Mouse (Mus musculus) limb, embryonic 11.5 days (tissue): Measurements from ENCODE around the gene Eml4. TPM values are rescaled to one million over a fixed set of nuclear protein-coding genes. Genes with fewer than 3 reads are reported as not detected.

ENCODE experiments used
- ATAC-seq: fragments of 200-750 bp; cut with Nextera tagmentation; 2 replicates; pipeline ENCODE4 v1.8.0; 2017; ENCODE audit warnings: low read depth; ENCODE audit not compliant: insufficient number of reproducible peaks, low FRiP score, low TSS enrichment
- DNase-seq: peaks from one replicate; pipeline ENCODE4 v3.0.0-alpha.2; 2015; ENCODE audit warnings: low spot score
- H3K27ac ChIP-seq: fragments of 300-500 bp; sonication (generic); replicated peaks from 2 replicates; pipeline ENCODE4 v1.5.1; 2014; ENCODE audit warnings: low read depth, mild to moderate bottlenecking, low read length
- H3K27me3 ChIP-seq: fragments of 300-500 bp; sonication (generic); 2 replicates; pipeline ENCODE4 v1.6.1; 2014; ENCODE audit warnings: mild to moderate bottlenecking, low read length, mixed read lengths; ENCODE audit not compliant: control insufficient read depth, insufficient read depth
- H3K36me3 ChIP-seq: fragments of 300-500 bp; sonication (generic); 2 replicates; pipeline ENCODE4 v1.6.1; 2014; ENCODE audit warnings: mild to moderate bottlenecking, low read length, moderate library complexity, mixed read lengths; ENCODE audit not compliant: control insufficient read depth, insufficient read depth
- H3K4me1 ChIP-seq: fragments of 300-500 bp; sonication (generic); 2 replicates; pipeline ENCODE4 v1.6.1; 2014; ENCODE audit warnings: low read length, mixed read lengths; ENCODE audit not compliant: control insufficient read depth, insufficient read depth
- H3K4me2 ChIP-seq: fragments of 300-500 bp; sonication (generic); 2 replicates; pipeline ENCODE4 v1.6.1; 2014; ENCODE audit warnings: low read depth, mild to moderate bottlenecking, moderate library complexity; ENCODE audit not compliant: severe bottlenecking
- H3K4me3 ChIP-seq: fragments of 300-500 bp; sonication (generic); 2 replicates; pipeline ENCODE4 v1.5.1; 2014; ENCODE audit warnings: low read depth, low read length
- H3K9ac ChIP-seq: fragments of 300-500 bp; sonication (generic); 2 replicates; pipeline ENCODE4 v1.6.1; 2014; ENCODE audit warnings: mild to moderate bottlenecking, low read length
- H3K9me3 ChIP-seq: fragments of 300-500 bp; sonication (generic); 2 replicates; pipeline ENCODE4 v1.6.1; 2016; ENCODE audit warnings: low read length; ENCODE audit not compliant: control insufficient read depth
- WGBS: fragments of 180-500 bp; shearing (Covaris S2); extraction: QIAGEN DNeasy Blood & Tissue Kit; methylation state at CpG from one replicate; pipeline ENCODE4 v1.1.7; 2014; 5-methylcytosine and 5-hydroxymethylcytosine counted together
- polyA plus RNA-seq: library from polyadenylated mRNA; unstranded; fragments of >200 nt; fragmentation: Nextera tagmentation; extraction: Ambion mirVana; gene quantifications from 2 replicates; pipeline ENCODE4 v1.2.1, GENCODE M21; 2014

Gene Eml4
- polyA plus RNA-seq, 1 experiment from 2014 or later, result 76.0 TPM

DNA sequence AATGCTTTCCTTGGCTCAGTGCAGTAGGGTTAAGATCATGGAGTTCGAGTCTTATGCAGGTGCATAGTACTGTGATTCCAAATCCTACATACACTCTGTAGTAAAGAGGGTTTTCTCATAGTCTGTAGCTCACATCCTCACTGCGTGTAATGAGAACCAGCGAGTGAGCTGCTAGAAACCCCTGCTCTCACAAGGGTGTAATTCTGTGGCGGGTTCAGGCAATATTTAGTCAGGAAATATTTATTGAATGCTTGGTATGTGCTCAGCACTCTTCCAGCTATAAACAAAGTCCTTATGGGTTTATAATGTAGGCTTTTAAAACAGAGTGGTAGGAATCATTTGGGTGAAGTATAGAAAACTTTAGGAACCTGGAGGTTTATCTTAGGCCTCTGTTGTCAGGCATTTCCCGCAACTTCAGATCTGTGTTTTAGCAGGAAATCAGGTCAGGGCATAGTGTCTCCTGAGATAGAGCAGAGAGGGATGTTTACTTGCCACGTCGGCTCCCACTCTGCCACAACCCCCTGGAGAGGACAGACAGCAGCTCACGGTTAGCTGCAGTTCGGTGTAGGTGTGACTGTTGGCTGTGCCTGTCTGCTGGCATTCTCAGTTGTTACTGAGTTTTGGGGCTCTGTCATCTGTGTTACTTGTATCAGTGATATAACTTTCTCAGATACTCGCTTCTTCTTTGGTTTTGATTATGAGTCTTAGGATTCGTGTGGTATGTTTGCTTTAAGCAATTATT is 15.1 kb downstream of the Eml4 start:
- Histone ChIP-seq H3K9me3 (no peaks in the 10 kb centered on the region), H3K4me1 (peaks cover 9% of the 10 kb centered on the region), H3K36me3 (no peaks in the 10 kb centered on the region), H3K4me3 (no peak overlapping the region), H3K4me2 (no peak overlapping the region), H3K27me3 (no peaks in the 10 kb centered on the region), H3K9ac (no peak overlapping the region), H3K27ac (no peak overlapping the region)
- WGBS, result 33% methylated on average over 11 of the region's 11 CpGs
- no peak for DNase-seq
- ATAC-seq, result no peak

- Histone ChIP-seq H3K27ac (no peak overlapping the region), H3K9me3 (no peaks in the 10 kb centered on the region), H3K36me3 (no peaks in the 10 kb centered on the region), H3K27me3 (no peaks in the 10 kb centered on the region), H3K4me3 (no peak overlapping the region), H3K4me1 (peaks cover 9% of the 10 kb centered on the region), H3K9ac (no peak overlapping the region), H3K4me2 (no peak overlapping the region)
- ATAC-seq, result no peak
- WGBS, result 86% methylated on average over 5 of the region's 5 CpGs
- DNase-seq, result no peak
Observed at GRCm38 (mm10) chr17:83367387-83367786, 16.7 kb downstream of the Eml4 start.

- Histone ChIP-seq H3K9me3 (no peaks in the 10 kb centered on the region), H3K4me2 (no peak overlapping the region), H3K4me3 (no peak overlapping the region), H3K27ac (no peak overlapping the region), H3K36me3 (no peaks in the 10 kb centered on the region), H3K4me1 (no peaks in the 10 kb centered on the region), H3K27me3 (no peaks in the 10 kb centered on the region), H3K9ac (no peak overlapping the region)
- no peak for ATAC-seq
- no peak for DNase-seq
Observed at GRCm38 (mm10) chr17:83374123-83374522, 23.4 kb downstream of the Eml4 start.

- no peak for ATAC-seq
- Histone ChIP-seq H3K4me2 (no peak overlapping the region), H3K36me3 (no peaks in the 10 kb centered on the region), H3K4me3 (no peak overlapping the region), H3K4me1 (no peaks in the 10 kb centered on the region), H3K27me3 (no peaks in the 10 kb centered on the region), H3K27ac (no peak overlapping the region), H3K9ac (no peak overlapping the region), H3K9me3 (no peaks in the 10 kb centered on the region)
- no peak for DNase-seq
- 45% methylated on average over 3 of the region's 3 CpGs for WGBS
Observed at GRCm38 (mm10) chr17:83375848-83376247, 25.1 kb downstream of the Eml4 start.

DNA sequence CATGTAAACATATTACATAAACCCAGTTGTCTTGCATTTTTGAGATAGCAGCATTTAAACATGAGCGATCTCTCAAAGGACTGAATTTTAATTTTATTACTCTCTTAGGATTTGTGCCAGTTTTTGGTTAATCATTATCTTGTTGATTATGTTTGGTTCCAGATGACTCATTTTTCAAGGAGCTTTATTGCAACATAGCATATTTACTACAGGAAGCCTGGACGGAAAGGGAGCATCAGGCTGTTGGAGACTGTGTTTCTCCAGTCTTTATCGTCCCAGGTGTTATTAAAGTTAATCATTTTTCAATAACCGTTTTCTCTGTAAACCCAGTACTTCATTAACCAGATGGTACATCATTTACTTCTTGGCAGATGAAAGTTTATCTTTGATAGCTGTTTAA is 26.1 kb downstream of the Eml4 start:
- DNase-seq (no peak), ATAC-seq (no peak)
- no peak overlapping the region for H3K9ac ChIP-seq
- 85% methylated on average over 4 of the region's 4 CpGs for WGBS
- H3K4me2 ChIP-seq, result no peak overlapping the region
- no peak overlapping the region for H3K27ac ChIP-seq
- H3K4me1 ChIP-seq, result no peaks in the 10 kb centered on the region
- H3K27me3 ChIP-seq, result no peaks in the 10 kb centered on the region
- no peaks in the 10 kb centered on the region for H3K36me3 ChIP-seq
- H3K9me3 ChIP-seq, result no peaks in the 10 kb centered on the region
- no peak overlapping the region for H3K4me3 ChIP-seq

DNA sequence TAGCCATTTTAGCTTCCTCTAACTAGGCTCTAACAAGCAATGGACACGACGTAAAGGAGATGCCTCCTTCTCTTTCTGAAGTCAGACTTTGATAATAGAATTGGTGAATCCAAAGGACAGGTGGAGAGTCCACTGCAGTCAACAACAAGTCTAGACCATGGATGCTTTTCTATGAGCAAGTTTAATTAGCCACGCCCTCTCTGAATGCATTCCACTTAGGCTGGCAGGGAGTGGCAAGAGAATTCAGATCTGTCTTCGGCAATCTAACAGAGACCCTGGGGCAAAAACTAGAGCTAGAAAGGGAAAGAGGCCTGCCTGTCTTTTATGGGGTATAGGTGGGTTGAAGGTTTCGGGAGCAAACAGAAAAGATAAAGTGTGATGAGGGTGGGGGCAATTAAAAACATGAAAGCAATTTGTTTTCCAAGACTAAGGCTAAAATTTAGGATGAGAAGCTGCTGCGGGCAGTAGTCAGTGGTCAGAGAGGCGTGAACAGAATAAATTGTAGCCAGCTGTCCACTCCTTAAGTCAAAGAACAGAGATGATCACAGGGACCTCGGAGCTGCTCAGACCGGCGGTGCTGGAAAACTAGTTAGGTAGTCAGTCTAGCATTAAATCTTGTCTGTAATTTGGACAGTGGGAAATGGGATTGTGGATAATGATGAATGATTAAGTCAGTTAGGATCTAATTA is 27.2 kb downstream of the Eml4 start:
- H3K9ac ChIP-seq, result no peak overlapping the region
- ATAC-seq, result no peak
- H3K9me3 ChIP-seq, result no peaks in the 10 kb centered on the region
- no peaks in the 10 kb centered on the region for H3K27me3 ChIP-seq
- no peaks in the 10 kb centered on the region for H3K4me1 ChIP-seq
- no peak overlapping the region for H3K4me2 ChIP-seq
- H3K36me3 ChIP-seq, result no peaks in the 10 kb centered on the region
- WGBS, result 48% methylated on average over 10 of the region's 10 CpGs
- no peak for DNase-seq
- no peak overlapping the region for H3K27ac ChIP-seq
- H3K4me3 ChIP-seq, result no peak overlapping the region

DNA sequence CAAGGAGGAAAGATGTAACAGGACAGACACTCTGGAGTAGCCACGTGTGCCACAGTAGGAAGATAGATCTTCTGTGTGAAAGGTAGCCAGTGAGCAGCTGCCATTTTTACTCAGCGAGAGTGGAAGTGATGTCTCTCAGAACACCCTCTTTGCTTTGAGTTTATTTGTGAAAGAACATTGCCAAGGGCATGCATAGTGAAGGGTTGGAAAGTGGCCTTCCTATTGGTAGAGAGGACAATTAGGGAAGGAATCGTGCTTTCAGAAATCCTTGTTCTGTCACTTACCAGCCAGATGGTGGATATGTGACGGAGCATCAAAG is 27.7 kb downstream of the Eml4 start:
- Histone ChIP-seq H3K27ac (no peak overlapping the region), H3K9ac (no peak overlapping the region), H3K4me2 (no peak overlapping the region), H3K27me3 (no peaks in the 10 kb centered on the region), H3K4me3 (no peak overlapping the region), H3K36me3 (no peaks in the 10 kb centered on the region), H3K9me3 (no peaks in the 10 kb centered on the region), H3K4me1 (no peaks in the 10 kb centered on the region)
- WGBS, result 60% methylated on average over 4 of the region's 4 CpGs
- ATAC-seq, result no peak
- DNase-seq, result no peak

DNA sequence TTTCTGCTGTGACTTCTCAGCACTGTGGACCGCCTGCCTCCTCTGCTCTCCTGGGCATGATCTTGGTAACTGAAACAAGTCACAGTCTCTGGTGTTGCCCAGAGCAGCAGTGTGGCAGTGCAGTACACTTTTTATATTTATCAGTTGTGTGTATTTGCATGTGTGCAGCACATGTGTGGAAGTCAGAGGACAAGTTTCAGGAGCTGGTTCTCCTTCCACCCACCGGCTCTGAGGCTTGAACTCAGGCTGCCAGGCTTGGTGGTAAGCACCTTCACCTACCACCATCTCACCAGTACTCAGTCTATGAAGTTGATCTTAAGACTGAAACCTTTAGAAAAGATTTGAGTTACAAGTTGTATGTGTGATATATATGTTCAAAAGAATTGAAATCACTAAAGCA is 28.6 kb downstream of the Eml4 start:
- ATAC-seq, result no peak

GRCm38 (mm10) chr17:83379791-83380190 is 29.1 kb downstream of the Eml4 start:
- DNase-seq (no peak), ATAC-seq (no peak)
- Histone ChIP-seq H3K9me3 (no peaks in the 10 kb centered on the region), H3K4me2 (no peak overlapping the region), H3K27ac (no peak overlapping the region), H3K9ac (no peak overlapping the region), H3K27me3 (no peaks in the 10 kb centered on the region), H3K4me3 (no peak overlapping the region), H3K36me3 (no peaks in the 10 kb centered on the region), H3K4me1 (no peaks in the 10 kb centered on the region)
- WGBS, result 88% methylated on average over 3 of the region's 3 CpGs

More for the DNA sequence above, 28.6 kb downstream of the Eml4 start:
- H3K4me1 ChIP-seq, result no peaks in the 10 kb centered on the region
- no peak overlapping the region for H3K27ac ChIP-seq
- 91% methylated on average over 2 of the region's 2 CpGs for WGBS
- DNase-seq, result no peak
- no peaks in the 10 kb centered on the region for H3K9me3 ChIP-seq
- H3K4me3 ChIP-seq, result no peak overlapping the region
- H3K36me3 ChIP-seq, result no peaks in the 10 kb centered on the region
- H3K27me3 ChIP-seq, result no peaks in the 10 kb centered on the region
- no peak overlapping the region for H3K4me2 ChIP-seq
- no peak overlapping the region for H3K9ac ChIP-seq
